ENCODE assay signal across 8 mouse cellular contexts in genomic region chr17:12722622-12723021, GRCm38 (mm10). TPM values are rescaled to one million over a fixed set of nuclear protein-coding genes. Genes with fewer than 3 reads are reported as not detected.
DNase-seq lines count a peak whose midpoint lies in the region; ATAC-seq and TF ChIP-seq lines count a peak whose summit lies in the region.
"Had no signal": no experiment of that assay in that cellular context is flagged by ENCODE, and none has a peak within 500 bp of the region (broad histone marks: within the 10 kb centered on the region; RNA-seq: fewer than 3 reads in every experiment).

No protein-coding gene starts in this region.

- no peaks in the 10 kb centered on the region for H3K27me3 ChIP-seq in limb, embryonic 12.5 days

- H3K4me2 ChIP-seq in limb, embryonic 12.5 days = no peak overlapping the region

- H3K9me3 ChIP-seq in limb, embryonic 12.5 days = no peaks in the 10 kb centered on the region

- intact Hi-C loops in left cerebral cortex, adult 2 months (cut with DNase I) = no loop called here

- 21% methylated on average over 8 of the region's 8 CpGs for WGBS in limb, embryonic 12.5 days

- H3K27ac ChIP-seq in limb, embryonic 12.5 days = peak overlapping the region; percentile 81
- H3K27ac ChIP-seq in left cerebral cortex, adult 2 months = no peak overlapping the region

- peak; percentile 84 for ATAC-seq in CD4-positive, CD25-positive, alpha-beta regulatory T cell, adult 4 months
- peak; percentile 82 for ATAC-seq in granulocyte monocyte progenitor cell, adult 5-6 weeks (replicated peaks; ENCODE audit: poor library complexity, severe bottlenecking)
- peak; percentile 48; the same call in 1 of the 2 replicates for ATAC-seq in limb, embryonic 12.5 days (ENCODE audit: insufficient number of reproducible peaks, insufficient read depth, low FRiP score, low TSS enrichment, low read depth)

- H3K36me3 ChIP-seq in limb, embryonic 12.5 days = peaks cover 61% of the 10 kb centered on the region

- no peak for TF ChIP-seq CTCF in left cerebral cortex, adult 2 months (IDR thresholded peaks at IDR 0.05)

- no peak overlapping the region for H3K9ac ChIP-seq in limb, embryonic 12.5 days (replicated peaks)

- peaks cover 62% of the 10 kb centered on the region for H3K4me1 ChIP-seq in limb, embryonic 12.5 days (replicated peaks)

- peak; percentile 40 for DNase-seq in CD4-positive, CD25-positive, alpha-beta regulatory T cell, adult 2 months (ENCODE audit: low read depth, low spot score)
- DNase-seq in Muller cell, postnatal 12 days (ENCODE audit: inconsistent ontology term) = no peak
- no peak for DNase-seq in left cerebral cortex, adult 18-20 months (ENCODE audit: low spot score in 2 of 2)
- no peak for DNase-seq in left cerebral cortex, adult 2 months (ENCODE audit: extremely low spot score in 1 of 2, low spot score in 2 of 2)
- DNase-seq: layer of hippocampus, adult 9-11 months had no signal

- H3K4me3 ChIP-seq in limb, embryonic 12.5 days (replicated peaks) = no peak overlapping the region
- no peak overlapping the region for H3K4me3 ChIP-seq in left cerebral cortex, adult 2 months

RNA-seq across cellular contexts. Expression of gene Igf2r, which starts 46.8 kb away (rescaled TPM):
- polyA plus RNA-seq in CD4-positive, CD25-positive, alpha-beta regulatory T cell, adult 4 months (2017; shearing (Covaris generic)) = 10 to 100 TPM; 45.2 to 46.1 TPM
- 0.04 and 0.73 TPM in 2 replicates for total RNA-seq in granulocyte monocyte progenitor cell, adult 5-6 weeks (2014; fragmentation: Nextera tagmentation)
- 0.78 and 1.5 TPM in 2 replicates for total RNA-seq in granulocyte monocyte progenitor cell, adult 5-6 weeks (2017)
- 43.1 and 48.1 TPM in 2 replicates for polyA plus RNA-seq in limb, embryonic 12.5 days (2016; fragmentation: Nextera tagmentation; extraction: Ambion mirVana)
- total RNA-seq in left cerebral cortex, adult 18-20 months (2021) = 10 to 100 TPM; 26.9 to 27.0 TPM
- 10 to 100 TPM; 29.1 to 29.3 TPM for total RNA-seq in left cerebral cortex, adult 2 months (2021)

RNA-seq across cellular contexts. Expression of gene Slc22a1, which starts 47.0 kb away (rescaled TPM):
- polyA plus RNA-seq in CD4-positive, CD25-positive, alpha-beta regulatory T cell, adult 4 months (2017; shearing (Covaris generic)) = not detected
- not detected in 2 replicates for total RNA-seq in granulocyte monocyte progenitor cell, adult 5-6 weeks (2014; fragmentation: Nextera tagmentation)
- total RNA-seq in granulocyte monocyte progenitor cell, adult 5-6 weeks (2017) = not detected in 2 replicates
- not detected in 2 replicates for polyA plus RNA-seq in limb, embryonic 12.5 days (2016; fragmentation: Nextera tagmentation; extraction: Ambion mirVana)
- 1 to 10 TPM in 1 of 2 experiments, not detected in 1; 1.2 TPM for total RNA-seq in left cerebral cortex, adult 18-20 months (2021)
- total RNA-seq in left cerebral cortex, adult 2 months (2021) = under 1 TPM; 0.61 to 0.96 TPM

Comparison
In these comparisons a context has a peak if more than half of its experiments do, and no peak if none do; other contexts are left out.
1. RNA of gene Igf2r, which starts 46.8 kb away (total RNA-seq): 29.1 to 29.3 TPM in left cerebral cortex, adult 2 months and 26.9 to 27.0 TPM in left cerebral cortex, adult 18-20 months; 0.04 to 1.5 TPM in granulocyte monocyte progenitor cell, adult 5-6 weeks; every median in the first group is over 10 times any median in the second.
2. Peak in every context shown above with its lines, with median percentiles within 50 percentile points of each other: ATAC-seq.